Mouse (Mus musculus) adrenal gland, adult 8-10 months (tissue): ENCODE data around the gene Cks2. TPM values are rescaled to one million over a fixed set of nuclear protein-coding genes. Genes with fewer than 3 reads are reported as not detected.
"Not testable (repeated sequence)": the region's sequence is repeated elsewhere in the genome, so short reads cannot be mapped to it uniquely, and the experiment has no call there.

Experiments
- DNase-seq: peaks from one replicate; pipeline ENCODE4 v3.0.0; 2022
- total RNA-seq, 4 experiments: library from RNA; stranded (reverse); gene quantifications; 2 replicates each; pipeline ENCODE4 v1.2.4; 2022

The Cks2 gene
- total RNA-seq, 4 experiments from 2014 or later, result 3.4 to 7.4 (median 5.3) TPM

DNA sequence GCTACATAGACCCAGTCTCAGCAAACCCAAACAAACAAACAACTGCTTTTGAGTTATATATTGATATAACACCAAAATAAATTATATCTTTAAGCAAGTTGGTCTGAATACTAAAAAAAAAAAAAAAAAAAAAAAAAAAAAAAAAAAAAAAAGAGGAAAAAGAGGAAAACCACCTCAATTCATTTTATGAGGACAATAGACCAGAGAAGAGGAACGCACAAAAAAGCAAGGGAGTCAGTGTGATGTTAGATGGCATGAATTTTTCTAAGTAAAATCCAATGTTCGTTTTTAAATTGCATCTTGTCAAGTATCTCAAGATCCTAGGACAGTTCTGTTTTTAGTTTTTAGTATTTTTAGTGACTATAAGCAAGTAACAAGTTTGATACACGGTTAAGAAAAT, 3.6 kb upstream of the Cks2 start:
- no peak for DNase-seq

DNA sequence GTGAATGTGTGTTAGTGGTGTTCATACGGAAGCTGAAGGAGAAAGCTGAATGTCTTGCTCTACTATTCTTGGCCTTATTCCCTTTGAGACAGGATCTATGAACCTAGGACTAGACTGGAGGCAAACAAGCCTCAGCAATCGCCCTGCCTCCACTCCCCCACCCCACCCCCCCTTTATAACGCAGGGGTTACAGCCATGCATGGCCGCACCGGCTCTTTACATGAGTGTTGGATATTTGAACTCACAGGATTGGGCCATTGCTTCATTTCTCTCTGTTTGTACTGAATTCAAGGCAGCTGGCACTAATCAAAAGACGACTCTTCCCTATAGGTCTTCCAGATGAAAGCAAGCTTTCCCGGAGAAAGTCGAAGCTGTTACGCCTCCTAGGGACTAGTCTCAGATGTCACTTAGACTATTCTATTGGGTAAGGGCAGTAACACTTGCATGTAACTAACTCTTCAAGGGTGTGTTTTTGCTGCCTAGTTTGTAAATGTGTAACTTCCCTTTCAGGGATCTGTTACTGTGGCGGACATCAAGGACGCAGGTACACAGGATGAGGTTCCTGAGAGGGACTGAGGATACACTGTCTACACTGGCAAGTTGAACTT, 2.8 kb upstream of the Cks2 start:
- DNase-seq, result no peak

DNA sequence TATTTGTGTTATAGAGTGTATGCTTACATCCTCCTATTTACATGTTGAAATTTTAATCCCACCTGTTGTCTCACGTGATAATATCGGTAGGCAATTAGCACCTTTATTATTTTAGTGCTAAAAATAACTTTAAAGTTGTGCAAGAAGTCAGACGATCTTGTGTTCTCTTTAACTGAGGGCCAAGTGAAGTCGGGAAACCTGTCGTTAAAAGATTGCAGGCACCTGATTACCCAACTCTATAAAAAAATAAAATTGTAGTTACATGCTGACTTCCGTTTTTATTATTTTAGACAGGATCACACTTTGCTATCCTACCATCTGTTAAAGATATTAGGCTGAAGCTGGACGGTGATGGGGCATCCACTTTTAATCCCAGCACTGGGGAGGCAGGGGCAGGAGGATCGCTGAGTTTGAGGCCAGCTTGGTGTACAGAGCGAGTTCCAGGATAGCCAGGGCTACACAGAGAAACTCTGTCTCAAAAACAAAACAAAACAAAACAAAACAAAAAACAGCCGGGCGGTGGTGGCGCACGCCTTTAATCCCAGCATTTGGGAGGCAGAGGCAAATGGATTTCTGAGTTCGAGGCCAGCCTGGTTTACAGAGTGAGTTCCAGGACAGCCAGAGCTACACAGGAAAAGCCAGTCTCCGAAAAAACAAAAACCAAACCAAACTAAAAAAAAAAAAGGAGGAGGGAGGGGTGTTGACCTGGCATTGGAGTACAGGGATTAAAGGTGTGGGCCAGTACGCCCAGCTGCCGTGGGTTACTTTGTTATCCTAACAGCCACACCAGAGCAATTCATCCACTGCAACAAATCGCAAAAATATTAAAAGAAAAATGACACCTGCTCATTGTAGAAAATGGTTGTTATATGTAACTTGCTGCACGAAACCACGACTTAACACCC, 856 bp upstream of the Cks2 start:
- DNase-seq, result no peak

DNA sequence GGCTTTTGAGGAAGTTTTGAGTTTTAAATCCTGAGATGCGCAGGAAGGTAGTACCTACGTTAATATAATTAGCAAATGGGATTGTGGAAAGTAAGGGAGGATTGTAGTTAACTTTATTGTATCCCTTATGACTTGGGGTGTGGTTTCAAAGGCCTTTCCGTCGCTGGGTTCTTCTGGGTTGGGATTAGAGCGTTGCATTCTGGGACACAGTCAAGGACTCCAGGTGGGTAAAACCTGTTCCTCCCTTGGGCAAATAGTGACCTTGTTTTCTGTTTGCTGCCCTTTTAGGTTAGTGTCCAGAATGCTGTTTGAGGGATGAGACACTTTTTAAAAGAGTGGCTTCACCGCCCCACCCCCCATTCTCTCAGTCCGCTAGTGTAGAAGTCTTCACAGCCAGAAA, 840 bp downstream of the Cks2 start:
- no peak for DNase-seq

DNA sequence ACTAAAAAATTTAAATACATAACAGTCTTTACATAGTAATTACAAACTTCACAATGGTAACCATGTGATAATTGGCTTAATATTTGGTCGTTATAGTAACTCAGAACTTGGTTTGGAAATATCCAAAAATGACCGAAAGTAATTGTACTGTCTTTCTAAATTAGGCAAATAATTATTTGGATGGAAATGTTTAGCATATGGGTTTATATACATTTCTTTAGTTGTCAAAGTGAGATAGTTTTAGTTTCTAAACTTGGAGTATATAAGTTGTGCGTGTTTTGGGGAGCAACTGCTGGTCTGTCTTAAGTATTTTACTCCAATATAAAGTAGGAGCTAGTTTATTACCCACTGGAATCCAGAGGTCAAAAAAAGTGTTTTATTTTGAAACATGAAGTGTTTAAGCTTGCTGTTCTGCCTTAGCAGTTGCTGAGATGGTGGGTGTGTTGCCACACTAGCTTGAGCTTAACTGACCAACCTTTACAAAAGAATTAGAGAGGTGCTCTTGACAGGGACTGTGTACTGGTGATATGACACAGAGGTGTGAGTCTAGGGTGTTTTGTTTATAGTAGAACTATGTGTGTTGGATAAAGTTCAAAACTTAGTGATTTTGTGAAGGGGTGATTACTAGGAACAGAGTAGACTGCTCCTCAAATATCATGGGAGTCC, 1.5 kb downstream of the Cks2 start:
- DNase-seq, result no peak

DNA sequence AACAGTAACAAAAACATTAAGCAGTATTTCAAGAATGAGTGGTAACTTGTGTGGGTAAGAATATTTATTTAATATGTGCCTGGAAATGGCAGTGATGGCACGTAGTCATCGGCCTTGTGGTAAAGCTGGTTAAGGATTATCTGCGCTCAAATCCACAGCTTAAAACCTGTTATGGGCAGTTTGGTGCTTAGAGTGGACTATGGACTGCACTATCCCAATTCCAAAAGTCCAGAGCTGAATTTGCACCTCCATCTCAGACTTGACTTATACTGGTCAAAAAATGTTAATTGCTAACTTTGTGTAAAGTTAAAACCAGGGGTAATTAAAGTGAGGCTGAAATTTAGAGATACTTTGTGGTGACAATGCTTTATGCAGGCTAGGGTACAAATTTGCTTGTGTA, 2.7 kb downstream of the Cks2 start:
- DNase-seq, result no peak

DNA sequence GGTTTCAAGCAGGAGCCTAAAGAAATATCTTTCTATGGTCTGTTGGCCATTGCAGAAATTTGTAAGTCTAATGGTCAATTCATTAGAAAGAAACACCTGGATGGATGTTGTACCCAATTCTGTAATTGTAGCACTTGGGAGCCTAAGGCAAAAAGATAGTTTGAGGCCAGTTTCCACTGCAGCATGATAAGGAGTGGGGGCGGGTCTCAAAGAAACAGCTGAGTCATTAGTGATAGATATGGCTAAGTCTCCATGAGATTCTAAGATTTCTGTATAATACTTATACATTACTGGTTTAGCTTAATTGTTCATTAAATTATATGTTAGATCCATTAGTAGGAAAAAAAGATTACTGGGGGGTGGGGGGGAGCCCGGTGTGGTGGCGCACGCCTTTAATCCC, 3.2 kb downstream of the Cks2 start:
- no peak for DNase-seq

DNA sequence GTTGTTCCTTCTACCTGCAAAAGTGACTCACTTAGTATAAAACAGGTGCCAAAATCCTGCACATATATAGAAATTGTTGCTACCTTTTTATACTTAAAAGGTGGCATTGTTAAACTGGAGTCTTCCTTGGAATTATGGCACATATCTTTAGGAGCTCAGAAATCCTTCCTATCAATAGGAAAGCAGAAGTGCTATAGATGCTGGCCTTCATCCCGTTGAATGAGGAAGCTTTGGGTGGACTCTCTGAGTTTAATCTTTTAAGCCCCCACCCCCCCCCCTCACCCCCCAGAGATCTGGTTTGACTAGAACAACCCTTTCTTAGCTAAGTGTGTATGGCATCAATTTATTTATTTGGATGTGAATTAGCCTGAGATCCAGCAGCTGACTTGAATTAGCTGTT, 4.7 kb downstream of the Cks2 start:
- DNase-seq, result no peak

DNA sequence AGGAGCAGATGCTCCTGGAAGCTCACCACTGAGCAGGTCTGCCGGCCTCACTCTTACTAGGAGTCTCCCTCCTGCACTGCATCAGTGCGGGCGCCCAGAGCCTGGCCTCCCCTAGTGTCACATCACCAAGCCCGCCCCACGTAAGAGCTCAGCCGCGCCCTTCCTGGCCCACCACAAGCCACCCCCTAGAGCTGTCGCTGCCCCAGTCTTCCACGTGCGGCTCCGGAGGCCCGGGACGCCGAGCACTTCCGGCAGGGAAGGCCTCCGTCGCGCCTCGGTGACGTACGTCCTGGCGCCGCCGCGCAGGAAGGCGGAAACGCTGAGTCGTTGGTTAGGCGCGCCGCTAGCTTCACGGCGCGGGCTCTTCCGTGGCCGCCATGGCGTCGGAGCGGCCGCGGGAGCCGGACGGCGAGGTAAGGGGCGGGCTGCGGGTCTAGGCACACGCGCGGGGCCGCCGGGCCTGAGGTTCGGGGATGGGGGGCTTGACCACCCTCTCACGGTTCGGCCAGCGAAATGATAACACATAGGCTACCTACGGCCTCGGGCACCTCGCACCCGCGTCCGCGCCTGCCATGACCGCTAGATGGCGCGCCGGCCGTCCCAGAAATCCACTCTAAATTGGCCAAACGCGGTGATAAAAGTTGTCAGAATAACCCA, 6.5 kb downstream of the Cks2 start, which contains the start of gene Secisbp2:
Secisbp2 (plus strand) TSS at position 290 of the 657 bp plus-strand sequence.
- DNase-seq, result peak; percentile 91

DNA sequence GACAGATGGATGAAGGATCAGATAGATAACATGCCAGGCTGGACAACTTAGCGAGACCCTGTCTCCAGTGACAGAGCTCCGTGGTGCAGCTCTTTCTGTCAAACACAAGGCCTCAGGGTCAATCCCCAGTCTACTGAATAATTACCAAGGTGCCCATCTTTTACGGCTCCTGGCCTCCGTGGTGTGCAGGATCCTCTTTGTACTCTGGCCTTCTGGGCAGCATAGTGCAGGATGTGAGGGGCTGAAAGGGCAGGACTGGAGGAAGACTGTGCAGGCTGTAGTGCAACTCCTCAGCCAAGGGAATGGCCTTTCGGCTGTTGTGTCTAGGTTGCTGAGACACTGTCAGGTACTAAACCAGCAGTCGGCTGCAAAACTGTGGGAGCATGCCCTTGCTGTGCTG, 8.1 kb downstream of the Cks2 start:
- DNase-seq, result no peak

DNA sequence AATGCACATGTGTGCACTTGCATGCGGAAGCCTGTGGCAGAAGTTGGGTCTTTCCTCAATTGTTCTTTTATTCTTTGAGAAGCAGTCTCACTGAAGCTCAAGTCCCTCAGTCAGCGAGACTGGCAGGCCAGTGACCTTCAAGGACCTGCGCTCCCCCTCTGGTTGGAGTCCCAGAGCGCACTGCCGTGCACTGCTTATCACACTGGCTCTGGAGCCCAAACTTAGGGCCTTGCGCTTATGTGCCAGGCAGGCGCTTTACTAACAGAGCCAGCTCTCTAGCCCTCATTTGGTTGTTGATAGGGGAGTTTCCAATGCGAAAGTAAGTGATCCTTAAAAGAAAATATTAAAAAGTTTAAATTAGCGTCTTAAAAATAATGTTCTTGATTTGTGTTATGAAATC, 8.9 kb downstream of the Cks2 start:
- no peak for DNase-seq

DNA sequence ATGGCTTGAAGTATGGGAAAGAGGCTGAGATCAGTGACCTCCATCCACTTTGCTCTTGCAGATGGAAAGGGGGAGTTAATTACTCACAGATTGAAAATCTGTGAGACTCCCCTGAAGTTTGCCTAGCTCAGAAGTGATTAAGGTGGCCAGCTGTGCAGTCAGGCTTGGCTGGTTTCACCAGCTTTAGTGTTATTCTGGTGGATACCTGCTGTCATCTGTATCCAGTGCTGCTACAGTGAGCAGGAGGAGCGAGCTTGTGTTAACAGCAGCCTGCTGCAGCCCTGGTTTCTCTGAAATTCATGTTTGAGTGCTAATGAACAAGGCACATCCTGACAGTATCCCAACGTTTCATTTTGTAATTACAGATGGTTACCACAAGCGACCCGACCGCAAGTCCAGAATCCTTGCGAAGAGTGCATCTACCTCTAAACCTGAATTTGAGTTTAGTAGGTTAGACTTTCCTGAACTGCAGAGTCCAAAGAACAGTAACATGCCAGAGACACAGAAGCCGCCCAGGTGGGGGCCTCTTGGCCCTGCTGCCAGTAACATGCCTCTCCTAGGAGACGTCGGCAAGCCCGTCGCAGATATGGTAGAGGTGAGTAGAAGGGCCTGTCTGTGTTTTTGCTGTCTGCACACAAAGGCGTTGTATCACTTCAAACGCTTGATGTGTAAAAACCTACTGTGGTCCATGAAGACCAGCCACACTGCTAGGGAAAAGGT, 11.6 kb downstream of the Cks2 start:
- no peak for DNase-seq

DNA sequence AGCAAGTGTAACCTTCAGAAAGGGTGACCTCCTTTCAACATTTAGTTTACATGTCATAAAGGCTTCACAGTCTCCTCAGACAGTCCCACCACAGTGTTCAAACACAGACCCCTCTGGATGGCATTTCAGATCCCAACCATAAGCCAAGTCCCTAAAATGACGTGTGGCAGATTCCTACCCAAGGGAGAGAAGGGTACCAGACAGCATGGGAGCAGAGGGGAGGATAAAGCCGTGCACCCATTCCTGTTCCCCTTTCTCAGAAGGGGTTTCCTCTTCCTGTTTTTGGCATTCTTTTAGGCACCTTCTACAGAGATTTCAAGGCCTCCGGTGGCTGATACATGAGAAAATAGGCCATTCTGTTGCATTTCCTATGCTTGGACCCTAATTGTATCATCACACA, 13.1 kb downstream of the Cks2 start:
- no peak for DNase-seq

DNA sequence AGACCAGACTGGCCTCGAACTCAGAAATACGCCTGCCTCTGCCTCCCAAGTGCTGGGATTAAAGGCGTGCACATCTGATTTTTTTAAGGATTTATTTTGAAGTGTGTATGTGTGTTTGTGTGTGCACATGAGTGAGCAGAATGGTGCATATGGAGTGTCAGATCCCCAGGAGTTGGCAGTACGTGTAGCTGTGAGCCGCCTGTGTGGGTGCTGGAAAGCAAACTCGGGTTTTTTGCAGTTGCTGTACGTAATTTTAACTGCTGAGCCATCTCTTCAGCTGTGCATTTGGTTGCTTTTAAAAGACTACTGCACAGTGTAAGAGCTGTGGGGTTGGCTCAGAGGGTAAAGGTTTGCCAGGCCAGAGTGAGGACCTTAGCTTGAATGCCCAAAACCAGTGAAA, 14.5 kb downstream of the Cks2 start:
- DNase-seq, result no peak

DNA sequence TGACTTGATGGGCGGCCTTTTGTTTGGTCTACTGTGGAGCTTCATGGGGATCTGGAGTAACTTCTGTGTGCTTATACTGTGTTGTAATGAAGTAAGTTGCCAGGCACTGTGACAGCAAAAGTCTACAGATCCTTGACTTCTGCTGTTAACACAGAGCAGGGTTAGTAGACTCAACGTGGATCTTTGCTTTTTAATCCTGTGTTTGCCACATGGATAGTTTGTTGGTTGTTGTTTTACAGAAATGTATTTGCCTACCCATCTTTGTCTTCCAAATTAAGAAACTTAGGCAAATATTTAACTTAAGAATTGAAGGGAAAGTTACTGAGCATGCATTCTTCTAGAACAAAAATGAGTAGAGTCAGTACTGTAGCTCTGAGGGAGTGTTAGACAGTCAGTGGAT, 18.5 kb downstream of the Cks2 start:
- DNase-seq, result no peak

DNA sequence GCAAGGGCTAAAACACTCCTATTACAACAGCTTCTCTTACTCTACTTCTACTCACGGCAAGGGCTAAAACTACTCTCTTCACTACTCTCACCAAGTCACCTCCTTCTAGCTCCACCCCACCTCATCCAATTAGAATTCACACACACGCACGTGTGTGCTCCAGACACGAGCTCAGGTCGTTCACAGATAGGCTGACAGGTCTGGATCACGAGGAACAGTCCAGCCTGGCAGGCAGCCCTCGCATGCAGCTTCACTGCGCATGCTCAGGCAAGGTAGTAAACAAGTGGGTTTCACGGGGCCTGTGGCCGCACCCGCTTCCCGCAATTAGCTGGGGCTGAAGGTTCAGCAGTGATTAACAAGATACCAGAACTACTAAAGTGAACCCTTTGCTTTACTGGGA, 23.2 kb downstream of the Cks2 start:
- DNase-seq, result not testable (repeated sequence)

DNA sequence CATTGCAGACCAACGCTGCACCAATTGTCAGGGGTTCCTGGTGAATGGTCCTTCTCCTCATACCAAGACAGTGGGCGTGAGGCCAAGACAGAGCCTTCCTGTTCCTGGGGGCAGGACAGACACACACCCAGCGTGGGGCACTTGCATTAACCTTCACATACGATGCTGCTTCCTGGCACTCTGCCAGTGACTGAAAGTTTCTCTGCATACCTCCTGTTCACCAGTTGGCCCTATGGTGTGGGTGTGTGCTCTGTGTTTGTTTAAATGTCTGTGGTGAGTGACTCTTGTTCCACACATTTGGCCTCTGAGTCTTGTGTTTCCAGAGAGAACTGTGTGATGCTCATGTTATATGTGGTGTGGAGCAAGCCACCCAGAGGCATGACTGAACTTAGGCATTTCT, 31.6 kb downstream of the Cks2 start:
- DNase-seq, result no peak

DNA sequence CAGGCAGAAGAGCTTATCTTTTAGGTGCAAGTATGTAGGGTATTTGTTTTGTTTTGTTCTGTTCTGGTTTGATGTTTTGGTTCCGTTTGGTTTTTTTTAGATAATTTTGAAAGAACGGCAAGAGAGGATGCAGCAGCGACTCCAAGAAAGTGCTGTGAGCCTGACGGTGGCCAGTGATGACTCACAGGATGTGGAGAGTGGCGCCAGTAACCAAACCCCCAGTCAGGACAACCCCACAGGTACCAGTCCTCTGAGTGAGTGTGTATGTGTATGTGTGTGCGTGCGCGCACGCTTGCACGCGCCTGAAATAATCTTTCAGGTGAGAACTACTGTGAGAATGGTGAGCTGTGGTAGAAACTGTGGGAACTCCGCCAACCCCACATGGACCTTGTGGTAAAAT, 32.0 kb downstream of the Cks2 start:
- DNase-seq, result no peak

DNA sequence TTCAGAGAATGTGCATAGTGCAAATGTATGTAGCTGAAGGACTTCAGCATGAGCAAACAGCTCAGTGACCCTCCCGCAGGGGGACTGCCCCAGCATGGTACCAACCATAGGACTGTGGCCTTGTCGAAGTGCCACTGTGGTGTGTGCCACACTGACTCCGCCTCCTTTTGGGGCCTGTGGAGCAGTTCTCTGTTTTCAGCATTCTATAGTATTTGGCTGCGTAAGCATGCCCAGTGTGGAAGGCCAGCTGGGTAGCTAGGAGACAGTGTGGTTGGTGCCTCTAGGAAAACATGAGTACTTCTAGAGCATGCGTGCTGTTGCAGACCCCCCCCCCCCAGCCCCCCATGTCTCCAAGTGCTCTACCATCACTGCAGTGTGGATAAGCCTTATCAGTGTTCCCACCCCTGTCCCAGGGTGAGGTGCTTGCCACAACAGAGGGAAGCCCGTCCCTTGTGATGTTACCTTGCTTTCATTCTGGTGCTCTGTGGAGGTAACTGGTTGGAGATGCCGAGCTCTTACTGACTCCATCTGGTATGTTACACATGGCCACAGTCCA, 32.7 kb downstream of the Cks2 start:
- DNase-seq, result no peak

DNA sequence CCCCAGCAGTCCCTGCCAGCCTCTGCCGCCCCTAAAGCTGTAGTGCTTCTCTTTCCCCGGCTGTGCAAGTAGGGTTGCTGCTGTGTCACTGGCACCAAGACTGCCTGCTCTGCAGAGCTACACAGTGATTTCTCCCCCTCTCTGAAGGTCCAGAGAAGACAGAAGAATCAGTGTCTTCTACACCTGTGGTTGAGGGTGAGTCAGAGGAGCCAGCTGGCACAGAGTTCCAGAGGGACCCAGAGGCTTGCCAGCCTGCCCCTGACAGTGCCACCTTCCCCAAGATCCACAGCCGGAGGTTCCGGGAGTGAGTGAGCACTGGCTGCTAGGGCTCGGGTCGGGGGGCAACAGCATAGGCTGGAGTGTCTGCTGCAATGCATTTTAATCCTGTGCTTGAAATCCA, 33.7 kb downstream of the Cks2 start:
- DNase-seq, result no peak

DNA sequence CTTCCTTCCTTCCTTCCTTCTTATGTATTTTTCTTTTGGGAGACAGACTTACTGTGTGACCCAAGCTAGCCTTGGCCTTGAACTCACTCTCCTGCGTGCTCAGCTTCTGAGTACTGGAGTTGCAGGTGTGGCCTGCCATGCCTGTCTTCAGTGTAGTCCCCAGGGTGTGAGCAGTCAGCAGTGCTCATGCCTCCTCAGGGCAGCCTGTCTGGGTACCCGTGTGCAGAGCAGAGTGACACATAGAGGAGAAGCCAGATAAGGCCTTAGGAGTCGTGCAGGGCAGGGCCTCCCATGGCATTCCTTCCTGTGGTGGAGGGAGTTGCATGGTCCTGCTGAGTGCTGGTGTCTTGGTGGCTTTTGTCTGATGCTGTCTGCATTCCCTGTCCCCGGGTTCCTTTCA, 34.3 kb downstream of the Cks2 start:
- no peak for DNase-seq

DNA sequence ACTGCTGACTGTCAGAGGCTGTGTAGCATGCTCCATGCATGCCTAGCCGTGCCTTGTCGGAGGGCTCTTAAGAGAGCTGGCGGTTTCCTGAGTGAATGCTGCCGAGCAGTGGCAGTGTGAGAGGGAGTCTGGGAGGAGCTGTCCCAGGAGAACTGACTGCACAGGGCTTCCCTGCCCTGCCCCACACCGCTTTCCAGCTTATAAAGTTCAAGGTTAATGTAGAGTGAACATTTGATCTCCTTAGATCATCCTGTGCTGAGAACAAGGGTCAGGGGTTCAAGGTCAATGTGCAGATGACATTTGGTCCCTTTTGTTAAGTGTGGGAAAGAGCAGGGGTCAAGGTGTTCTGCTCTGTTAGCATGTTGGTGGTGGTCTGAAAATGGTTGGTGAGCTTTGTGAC, 36.0 kb downstream of the Cks2 start:
- no peak for DNase-seq
